Mouse (Mus musculus): ENCODE measurements around the gene Dmwd. TPM values are rescaled to one million over a fixed set of nuclear protein-coding genes. Genes with fewer than 3 reads are reported as not detected.

The Dmwd gene
- total RNA-seq, 2 experiments from 2014 or later = 43.5 to 48.4 TPM

Small RNA genes within 50 kb of the gene (microRNA-seq; reads per million reads assigned to microRNA genes)
- gene Mir3100 = 3.7 reads per million

Other genes with a start within 250 kb of the Dmwd start
- gene Mill2, start 236.3 kb upstream of the Dmwd start, total RNA-seq (2021) = 1 to 10 TPM; 3.7 to 5.0 TPM
- 1 to 10 TPM; 5.0 to 7.9 TPM for gene Pglyrp1, start 204.9 kb upstream of the Dmwd start, total RNA-seq (2021)
- 10 to 100 TPM; 12.5 to 13.9 TPM for gene Ccdc61, start 165.8 kb upstream of the Dmwd start, total RNA-seq (2021)
- 1 to 10 TPM; 6.1 to 7.4 TPM for gene Nova2, start 150.3 kb upstream of the Dmwd start, total RNA-seq (2021)
- gene Nanos2, start 88.8 kb upstream of the Dmwd start, total RNA-seq (2021) = not detected
- 1 to 10 TPM; 6.4 to 6.8 TPM for gene Mypop, start 85.0 kb upstream of the Dmwd start, total RNA-seq (2021)
- 10 to 100 TPM; 36.9 to 37.2 TPM for gene Irf2bp1, start 72.2 kb upstream of the Dmwd start, total RNA-seq (2021)
- 10 to 100 TPM in 1 of 2 experiments, 1 to 10 TPM in 1; 4.8 to 14.0 TPM for gene Foxa3, start 52.7 kb upstream of the Dmwd start, total RNA-seq (2021)
- gene Sympk, start 51.9 kb upstream of the Dmwd start, total RNA-seq (2021) = 10 to 100 TPM; 78.0 to 89.0 TPM
- gene Rsph6a, start 21.5 kb upstream of the Dmwd start, total RNA-seq (2021) = not detected
- 10 to 100 TPM; 51.8 to 93.9 TPM for gene Dmpk, start 7.6 kb downstream of the Dmwd start, total RNA-seq (2021)
- gene Six5, start 18.4 kb downstream of the Dmwd start, total RNA-seq (2021) = 10 to 100 TPM; 12.3 to 17.3 TPM
- under 1 TPM; 0.21 to 0.24 TPM for gene Gm4969, start 42.1 kb downstream of the Dmwd start, total RNA-seq (2021)
- gene Fbxo46, start 43.6 kb downstream of the Dmwd start, total RNA-seq (2021) = 10 to 100 TPM; 10.7 to 11.1 TPM
- gene Qpctl, start 73.1 kb downstream of the Dmwd start, total RNA-seq (2021) = 10 to 100 TPM; 12.5 to 12.6 TPM
- gene Snrpd2, start 73.5 kb downstream of the Dmwd start, total RNA-seq (2021) = 10 to 100 TPM; 90.1 to 91.2 TPM
- gene Gipr, start 89.9 kb downstream of the Dmwd start, total RNA-seq (2021) = under 1 TPM; 0.75 to 0.94 TPM
- gene Eml2, start 100.2 kb downstream of the Dmwd start, total RNA-seq (2021) = 10 to 100 TPM; 37.7 to 41.0 TPM
- 1 to 10 TPM; 7.4 to 9.2 TPM for gene Gpr4, start 136.3 kb downstream of the Dmwd start, total RNA-seq (2021)
- 10 to 100 TPM; 26.5 to 26.6 TPM for gene Opa3, start 152.1 kb downstream of the Dmwd start, total RNA-seq (2021)
- gene Vasp, start 195.6 kb downstream of the Dmwd start, total RNA-seq (2021) = 10 to 100 TPM; 73.9 to 77.2 TPM
- gene Ppm1n, start 203.8 kb downstream of the Dmwd start, total RNA-seq (2021) = under 1 TPM in 1 of 2 experiments, not detected in 1; 0.30 TPM
- gene Rtn2, start 206.4 kb downstream of the Dmwd start, total RNA-seq (2021) = 10 to 100 TPM; 20.2 to 59.7 TPM
- gene Fosb, start 233.8 kb downstream of the Dmwd start, total RNA-seq (2021) = 10 to 100 TPM in 1 of 2 experiments, 1 to 10 TPM in 1; 1.2 to 12.9 TPM

Measured in adrenal gland, postnatal 10 days (tissue).